Mouse (Mus musculus) intestine, embryonic 16.5 days (tissue): Measurements from ENCODE around the gene Kctd21. TPM values are rescaled to one million over a fixed set of nuclear protein-coding genes. Genes with fewer than 3 reads are reported as not detected.

Experiments used
- polyA plus RNA-seq: library from polyadenylated mRNA; unstranded; fragments of >200 nt; fragmentation: Nextera tagmentation; extraction: Ambion mirVana; gene quantifications from 2 replicates; pipeline ENCODE4 v1.2.1, GENCODE M21; 2015

Gene Kctd21
- polyA plus RNA-seq, 1 experiment from 2014 or later = 4.4 TPM

Other genes with a start within 250 kb of the Kctd21 start
- 0.54 and 0.60 TPM in 2 replicates for gene Usp35, start 307 bp upstream of the Kctd21 start, polyA plus RNA-seq
- 51.3 and 55.7 TPM in 2 replicates for gene Alg8, start 39.3 kb downstream of the Kctd21 start, polyA plus RNA-seq
- gene Ndufc2, start 67.7 kb downstream of the Kctd21 start, polyA plus RNA-seq = 377 and 385 TPM in 2 replicates
- gene Thrsp, start 85.4 kb downstream of the Kctd21 start, polyA plus RNA-seq = 0.40 and 0.45 TPM in 2 replicates
- gene Kctd14, start 119.0 kb downstream of the Kctd21 start, polyA plus RNA-seq = 6.8 and 7.3 TPM in 2 replicates
- 38.7 and 41.2 TPM in 2 replicates for gene Ints4, start 148.6 kb downstream of the Kctd21 start, polyA plus RNA-seq
- gene Aamdc, start 247.2 kb downstream of the Kctd21 start, polyA plus RNA-seq = 78.6 and 81.8 TPM in 2 replicates
- 11.9 and 16.0 TPM in 2 replicates for gene Rsf1, start 247.6 kb downstream of the Kctd21 start, polyA plus RNA-seq